Mouse (Mus musculus) 3T3-L1 (cell line): ENCODE results near the gene Mrpl23.

Experiments
- DNase-seq: peaks from one replicate; pipeline ENCODE4 v3.0.0-alpha.2; 2015; ENCODE audit warnings: low read depth, low spot score

Mrpl23 gene

GRCm38 (mm10) chr7:142520331-142520730 is 12.2 kb upstream of the Mrpl23 start:
- DNase-seq = no peak

DNA sequence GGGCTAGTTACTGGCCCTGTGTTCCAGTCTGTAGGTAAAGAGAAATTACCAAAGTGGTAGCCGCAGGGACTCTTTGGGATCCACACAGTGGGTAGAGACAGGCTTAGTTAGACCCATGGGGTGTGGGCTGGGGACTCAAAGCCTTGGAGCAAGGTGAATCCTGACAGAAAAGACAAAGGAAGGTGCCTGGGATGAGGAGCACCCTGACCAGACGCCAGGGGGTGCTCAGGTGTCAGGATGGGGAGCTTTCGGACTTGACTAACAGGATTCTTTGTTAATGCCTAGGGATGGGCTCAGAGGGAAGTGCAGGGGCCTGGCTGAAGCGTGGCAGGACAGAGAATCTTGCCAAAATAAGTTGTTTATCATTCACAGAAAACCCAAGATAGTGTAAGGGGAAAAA is 10.1 kb upstream of the Mrpl23 start:
- DNase-seq = peak; percentile 32

- no peak for DNase-seq
These were observed 9.1 kb upstream of the Mrpl23 start for GRCm38 (mm10) chr7:142523200-142523990.

- no peak for DNase-seq
These were observed 6.9 kb upstream of the Mrpl23 start for GRCm38 (mm10) chr7:142525342-142526178.

GRCm38 (mm10) chr7:142529350-142529749 is 3.1 kb upstream of the Mrpl23 start:
- DNase-seq = no peak

- no peak for DNase-seq
These were observed 439 bp upstream of the Mrpl23 start for GRCm38 (mm10) chr7:142531973-142532521.

- DNase-seq = peak; percentile 59
These were observed 771 bp downstream of the Mrpl23 start for GRCm38 (mm10) chr7:142533059-142533855.

DNA sequence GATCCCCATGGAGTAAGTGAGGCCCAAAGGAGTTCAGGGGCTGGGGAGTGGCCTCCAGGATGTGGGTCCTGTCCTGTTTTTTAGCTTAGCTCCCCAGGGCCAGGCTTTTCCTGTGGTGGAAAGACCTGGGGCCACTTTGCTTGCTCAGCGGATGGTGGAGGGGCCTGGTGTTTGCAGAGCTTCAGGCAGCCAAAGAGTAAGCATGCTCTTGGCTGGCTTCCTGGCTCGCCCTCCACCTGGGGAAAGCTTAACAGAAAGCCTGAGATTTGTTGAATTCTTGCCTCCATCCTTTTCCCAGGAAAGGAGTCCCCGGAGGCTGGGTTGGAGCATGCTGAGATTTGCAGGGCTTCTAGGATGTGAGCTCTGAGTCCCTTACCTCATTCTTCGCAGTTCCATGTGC is 2.6 kb downstream of the Mrpl23 start:
- no peak for DNase-seq

DNA sequence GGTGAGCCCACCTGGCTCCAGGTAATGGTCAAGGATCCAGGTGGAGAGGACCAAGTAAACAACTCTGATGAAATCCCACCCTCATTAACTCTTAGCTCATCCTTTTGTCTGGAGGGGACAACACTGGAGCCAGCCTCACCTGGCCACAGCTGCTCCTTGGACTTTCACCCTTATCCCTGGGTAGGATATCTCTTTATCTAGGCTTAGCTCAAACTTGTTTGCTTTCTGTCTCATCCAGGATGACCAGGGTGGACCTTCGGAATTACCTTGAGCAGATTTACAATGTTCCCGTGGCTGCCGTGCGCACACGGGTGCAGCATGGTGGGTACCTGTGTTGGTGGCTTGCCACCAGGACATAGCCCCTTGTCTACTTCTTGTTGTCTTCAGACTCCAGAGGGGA is 3.3 kb downstream of the Mrpl23 start:
- DNase-seq = no peak

DNA sequence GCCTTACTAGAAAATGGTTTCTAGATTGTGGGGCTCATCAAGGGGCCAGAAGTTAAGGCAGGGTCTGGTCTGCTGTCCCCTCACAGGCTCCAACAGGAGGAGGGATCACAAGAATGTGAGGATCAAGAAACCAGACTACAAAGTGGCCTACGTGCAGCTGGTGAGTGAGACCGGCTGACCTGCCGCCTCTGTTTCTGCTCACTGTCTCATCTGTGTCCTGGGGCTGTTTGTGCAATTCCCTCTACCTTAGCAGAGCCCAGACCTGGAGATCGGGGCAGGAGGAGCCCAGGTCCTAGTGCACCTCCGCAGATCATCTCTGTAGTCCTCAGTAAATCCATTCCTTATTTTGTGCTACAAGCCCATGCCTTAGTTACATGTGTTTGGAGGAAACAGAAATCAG is 4.7 kb downstream of the Mrpl23 start:
- DNase-seq = no peak

GRCm38 (mm10) chr7:142537879-142538278 is 5.4 kb downstream of the Mrpl23 start:
- DNase-seq = peak; percentile 61

- DNase-seq = no peak
These were observed 5.8 kb downstream of the Mrpl23 start for GRCm38 (mm10) chr7:142538291-142538690.

DNA sequence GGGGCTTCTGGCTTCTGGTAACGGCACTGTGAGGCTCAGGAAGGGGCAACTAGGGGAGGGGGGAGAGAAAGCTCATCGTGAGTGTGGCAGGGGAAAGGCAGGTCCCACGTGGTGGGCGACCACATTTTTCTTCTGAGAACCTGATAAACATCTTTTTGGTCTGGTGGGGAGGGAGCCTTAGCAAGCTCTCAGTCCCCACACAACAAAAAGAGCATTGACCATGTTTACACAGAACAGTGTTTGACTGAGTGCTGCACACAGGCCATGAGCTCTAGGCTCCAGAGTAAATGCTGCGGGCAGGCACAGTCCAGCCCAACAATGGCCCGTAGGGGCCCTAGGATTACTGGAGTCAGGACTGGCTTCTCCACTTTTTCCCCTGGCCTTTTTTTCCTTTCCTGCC is 6.3 kb downstream of the Mrpl23 start:
- DNase-seq = no peak

- DNase-seq = no peak
These were observed 7.3 kb downstream of the Mrpl23 start for GRCm38 (mm10) chr7:142539828-142540227.

GRCm38 (mm10) chr7:142542771-142543303 is 10.4 kb downstream of the Mrpl23 start:
- DNase-seq = no peak

- DNase-seq = no peak
These were observed 13.5 kb downstream of the Mrpl23 start for GRCm38 (mm10) chr7:142545967-142546366.

DNA sequence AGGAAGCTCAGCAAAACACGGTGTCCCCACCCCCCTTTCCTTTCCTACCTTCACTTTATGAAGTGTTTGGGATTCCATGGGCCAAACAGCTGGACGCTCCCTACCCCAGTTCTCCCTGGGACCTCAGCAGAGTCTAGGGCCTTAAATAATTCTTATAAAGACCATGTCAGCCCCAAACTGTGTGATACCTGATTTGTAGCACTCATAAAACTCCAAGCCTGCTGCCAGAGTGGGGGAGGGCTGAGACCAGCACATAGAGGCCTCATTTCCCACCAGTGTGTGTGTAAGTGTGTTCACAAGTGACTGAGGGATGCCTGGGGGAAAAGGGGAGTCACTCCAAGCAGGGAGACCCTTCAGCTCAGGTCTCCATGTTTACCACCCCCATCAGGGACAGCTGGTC is 15.4 kb downstream of the Mrpl23 start:
- no peak for DNase-seq

DNA sequence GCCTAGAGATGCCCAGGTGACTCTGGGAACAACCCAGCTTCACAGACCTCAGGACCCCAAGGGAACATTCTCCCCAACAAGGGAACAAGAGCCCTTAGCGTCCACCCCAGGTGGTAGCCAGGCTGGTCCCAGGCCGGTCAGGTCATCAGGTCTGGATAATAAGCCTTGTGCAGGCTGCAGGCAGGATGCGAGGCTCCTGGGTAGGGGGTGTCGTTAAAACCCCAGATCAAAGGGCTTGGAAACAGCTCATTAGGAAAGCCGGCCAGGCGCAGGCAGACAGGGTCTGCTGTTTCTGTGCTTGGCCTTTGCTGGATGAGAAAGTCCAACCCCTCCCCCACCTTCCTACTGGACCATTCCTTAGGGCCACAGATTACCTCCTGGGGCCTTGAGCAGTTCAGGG is 16.2 kb downstream of the Mrpl23 start:
- DNase-seq = no peak

- no peak for DNase-seq
These were observed 17.7 kb downstream of the Mrpl23 start for GRCm38 (mm10) chr7:142549941-142550763.

DNA sequence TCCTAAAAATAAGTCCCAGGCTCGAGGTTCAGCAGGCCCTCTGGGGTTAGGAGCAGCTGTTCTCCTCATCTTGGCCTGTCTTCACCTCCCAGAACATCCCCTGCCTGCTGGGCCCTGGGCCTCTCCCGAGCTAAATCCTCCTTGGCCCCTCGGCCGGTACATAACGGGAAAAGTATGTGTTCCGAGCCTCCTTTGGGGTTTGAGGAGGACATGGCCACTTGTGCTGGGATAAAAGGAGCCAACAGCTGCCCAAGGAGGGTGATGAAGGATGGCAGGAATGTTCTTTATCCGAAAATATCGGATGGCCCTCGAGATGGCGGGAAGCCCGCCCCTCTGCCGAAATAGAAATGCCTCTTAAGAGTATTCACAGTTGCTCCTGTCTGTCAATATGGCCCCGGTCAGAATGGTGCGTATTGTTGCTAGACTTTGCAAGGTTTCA is 18.5 kb downstream of the Mrpl23 start:
- no peak for DNase-seq

DNA sequence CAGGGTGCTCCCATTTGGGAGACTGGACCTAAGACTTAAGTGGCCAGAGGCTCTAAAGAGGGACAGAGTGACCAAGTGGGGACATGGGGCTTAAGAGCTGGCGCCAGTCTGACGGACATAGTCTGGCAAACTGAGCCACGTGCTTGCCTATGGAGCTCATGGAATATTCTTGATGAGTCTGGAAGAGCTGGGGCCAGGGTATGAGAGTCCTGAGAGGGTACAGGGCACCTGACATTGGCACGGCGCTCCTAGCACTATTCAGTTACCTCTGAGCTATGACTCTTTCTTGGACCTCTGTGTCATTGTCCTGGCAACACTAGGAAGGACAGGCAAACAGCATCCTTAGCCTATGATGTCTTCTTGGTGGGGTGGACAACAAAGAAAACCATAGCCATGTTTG is 19.2 kb downstream of the Mrpl23 start:
- no peak for DNase-seq
